Mouse (Mus musculus): ENCODE measurements at regions not wholly inside any gene's neighbourhood (a gene's known extent, or its start where the extent isn't known, plus 50 kb on each side); places are given as distances from the start of the nearest gene placed in this dataset.

DNA sequence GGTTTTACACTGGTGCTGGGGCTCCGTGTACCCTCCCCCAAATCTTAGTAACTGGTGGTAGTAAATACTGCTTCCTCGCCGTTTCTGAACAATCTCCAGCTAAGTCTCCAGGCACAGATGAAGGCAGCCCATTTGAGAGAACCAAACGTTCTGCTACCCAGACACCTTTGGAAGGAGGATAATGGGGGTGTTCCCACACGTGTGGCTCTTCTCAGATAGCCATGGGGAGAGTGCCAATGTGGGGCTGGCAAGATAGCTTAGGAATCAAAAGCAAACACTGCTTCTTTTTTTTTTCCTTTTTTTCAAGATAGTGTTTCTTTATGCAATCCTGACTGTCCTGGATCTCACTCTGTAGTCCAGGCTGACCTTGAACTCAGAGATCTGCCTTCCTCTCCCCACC lies 90.8 kb upstream of the Mrps10 start:
- no peak overlapping the region for H3K4me2 ChIP-seq (ENCODE audit: low read depth, low read length)
- 76% methylated on average over 5 of the region's 5 CpGs for WGBS
- ATAC-seq (replicated peaks; ENCODE audit: extremely low read depth, insufficient read depth, low FRiP score), result no peak
- H3K4me1 ChIP-seq (ENCODE audit: control insufficient read depth, insufficient read depth, low read length), result peaks cover 5% of the 10 kb centered on the region
- no peak overlapping the region for H3K4me3 ChIP-seq (ENCODE audit: low read length)
- no peak overlapping the region for H3K27ac ChIP-seq (ENCODE audit: low read length)
- H3K9me3 ChIP-seq (replicated peaks; ENCODE audit: control insufficient read depth, low read length), result no peaks in the 10 kb centered on the region; the same call in 1 of the 2 replicates
- H3K9ac ChIP-seq (ENCODE audit: low read length), result no peak overlapping the region
- peaks cover 6% of the 10 kb centered on the region for H3K36me3 ChIP-seq (ENCODE audit: control insufficient read depth, insufficient read depth)
- H3K27me3 ChIP-seq (ENCODE audit: control insufficient read depth, insufficient read depth, low read length), result no peaks in the 10 kb centered on the region

DNA sequence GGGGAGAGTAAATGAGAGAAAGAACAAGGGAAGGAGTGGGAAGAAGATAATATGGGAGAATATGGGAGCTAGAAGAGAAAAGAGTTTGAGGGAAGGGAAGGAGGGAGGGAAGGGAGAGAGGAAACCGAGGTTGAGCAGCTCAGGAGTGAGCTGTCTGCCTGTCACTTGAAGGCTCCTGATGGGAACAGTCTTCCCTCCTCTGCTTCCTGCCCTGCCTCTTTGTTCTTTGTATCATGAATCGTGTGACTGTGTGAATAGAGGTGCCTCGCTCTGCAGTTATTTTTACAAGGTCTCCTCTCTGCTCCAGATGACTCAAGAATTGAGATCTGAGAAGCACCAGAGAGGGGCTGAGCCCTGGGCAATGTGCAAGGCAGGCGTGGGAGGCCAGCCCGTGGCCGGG lies 92.0 kb upstream of the Mrps10 start:
- no peak overlapping the region for H3K4me2 ChIP-seq (ENCODE audit: low read depth, low read length)
- H3K27me3 ChIP-seq (ENCODE audit: control insufficient read depth, insufficient read depth, low read length), result no peaks in the 10 kb centered on the region
- WGBS, result 64% methylated on average over 6 of the region's 6 CpGs
- no peak overlapping the region for H3K27ac ChIP-seq (ENCODE audit: low read length)
- peaks cover 6% of the 10 kb centered on the region for H3K36me3 ChIP-seq (ENCODE audit: control insufficient read depth, insufficient read depth)
- H3K4me3 ChIP-seq (ENCODE audit: low read length), result no peak overlapping the region
- peaks cover 4% of the 10 kb centered on the region; the same call in 1 of the 2 replicates for H3K4me1 ChIP-seq (ENCODE audit: control insufficient read depth, insufficient read depth, low read length)
- no peak overlapping the region for H3K9ac ChIP-seq (ENCODE audit: low read length)
- no peak for ATAC-seq (replicated peaks; ENCODE audit: extremely low read depth, insufficient read depth, low FRiP score)
- no peaks in the 10 kb centered on the region; the same call in 1 of the 2 replicates for H3K9me3 ChIP-seq (replicated peaks; ENCODE audit: control insufficient read depth, low read length)

DNA sequence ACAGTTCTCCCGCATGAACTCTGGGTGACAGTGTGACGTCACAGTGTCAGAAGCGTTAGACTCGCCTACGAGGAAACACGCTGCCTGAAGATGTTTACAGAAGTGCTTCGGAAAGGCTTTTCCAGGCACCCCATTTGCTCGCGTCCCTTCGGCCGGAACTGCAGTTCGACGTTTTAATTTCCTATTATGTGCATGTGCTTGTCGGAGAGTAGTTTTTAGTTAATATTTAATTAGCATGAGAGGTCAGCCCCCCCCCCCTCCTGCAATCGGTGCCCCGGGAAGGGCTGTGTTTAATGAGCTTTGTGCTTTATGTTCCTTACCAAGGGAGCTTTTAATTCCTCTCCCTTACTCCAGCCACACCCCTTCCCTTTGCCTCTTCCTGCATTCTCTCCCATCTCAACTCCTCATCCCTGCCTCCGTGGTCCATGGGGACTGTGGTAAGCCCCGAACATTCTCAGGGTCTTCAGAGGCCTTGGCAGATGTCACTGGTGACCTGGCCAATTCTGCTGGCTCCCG lies 92.8 kb upstream of the Mrps10 start:
- H3K36me3 ChIP-seq (ENCODE audit: control insufficient read depth, insufficient read depth), result peaks cover 6% of the 10 kb centered on the region
- H3K4me2 ChIP-seq (ENCODE audit: low read depth, low read length), result no peak overlapping the region
- no peak overlapping the region for H3K4me3 ChIP-seq (ENCODE audit: low read length)
- H3K27ac ChIP-seq (ENCODE audit: low read length), result no peak overlapping the region
- peaks cover 4% of the 10 kb centered on the region; the same call in 1 of the 2 replicates for H3K4me1 ChIP-seq (ENCODE audit: control insufficient read depth, insufficient read depth, low read length)
- 72% methylated on average over 19 of the region's 19 CpGs for WGBS
- ATAC-seq (replicated peaks; ENCODE audit: extremely low read depth, insufficient read depth, low FRiP score), result no peak; the same call in 1 of the 2 replicates
- H3K9me3 ChIP-seq (replicated peaks; ENCODE audit: control insufficient read depth, low read length), result no peaks in the 10 kb centered on the region; the same call in 1 of the 2 replicates
- H3K9ac ChIP-seq (ENCODE audit: low read length), result no peak overlapping the region
- H3K27me3 ChIP-seq (ENCODE audit: control insufficient read depth, insufficient read depth, low read length), result no peaks in the 10 kb centered on the region

DNA sequence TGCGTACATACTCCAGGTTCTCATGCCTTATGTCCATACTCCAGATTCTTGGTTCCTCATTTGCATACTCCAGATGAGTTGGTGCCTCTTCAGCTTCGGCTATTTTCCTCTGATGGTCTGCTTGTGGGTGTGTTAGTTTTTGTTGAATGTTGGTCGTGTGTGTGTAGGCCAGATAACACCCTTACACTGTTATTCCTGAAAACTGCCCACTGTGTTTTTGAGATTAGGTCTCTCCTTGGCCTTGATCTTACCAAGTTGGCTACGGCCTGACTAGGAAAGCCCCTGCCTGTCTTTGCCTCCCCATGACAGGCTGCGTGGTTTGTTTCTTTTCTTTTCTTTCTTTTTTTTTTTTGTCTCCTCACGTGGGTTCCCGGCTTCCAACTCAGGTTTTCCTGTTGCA lies 95.4 kb upstream of the Mrps10 start:
- no peak for ATAC-seq (replicated peaks; ENCODE audit: extremely low read depth, insufficient read depth, low FRiP score)
- 76% methylated on average over 7 of the region's 7 CpGs for WGBS

DNA sequence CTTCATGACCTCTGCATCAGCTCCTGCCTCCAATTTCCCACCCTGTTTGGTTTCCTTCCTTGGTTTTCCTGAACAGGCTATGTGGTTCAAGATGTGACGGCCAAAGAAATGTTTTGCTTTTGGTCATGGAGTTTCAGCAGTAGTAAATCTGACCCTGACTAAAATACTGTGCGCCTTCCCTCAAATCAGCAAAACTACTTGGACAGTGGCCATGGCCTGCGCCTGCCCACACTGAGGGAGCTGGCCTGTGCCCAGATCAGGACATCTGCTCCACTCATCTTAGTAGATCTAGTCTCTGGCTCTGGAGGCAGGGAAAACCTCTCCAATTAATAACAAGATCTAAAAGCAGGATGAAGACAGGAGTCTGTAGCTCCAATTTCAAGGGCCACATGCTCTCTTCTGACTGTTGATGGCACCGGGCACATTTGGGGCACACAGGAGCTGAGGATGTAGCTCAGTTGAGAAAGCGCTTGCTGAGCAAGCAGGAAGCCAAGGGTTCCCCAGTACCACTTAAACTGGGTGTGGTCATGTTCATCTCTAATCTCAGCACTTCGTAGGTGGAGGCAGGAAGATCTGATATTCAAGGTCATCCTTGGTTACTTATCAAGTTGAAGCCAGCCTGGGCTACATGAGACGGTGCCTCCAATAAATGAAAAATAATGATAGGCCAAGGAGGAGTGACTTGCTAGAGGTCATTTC lies 96.6 kb upstream of the Mrps10 start:
- no peak overlapping the region for H3K27ac ChIP-seq (ENCODE audit: low read length)
- no peak overlapping the region for H3K4me3 ChIP-seq (ENCODE audit: low read length)
- H3K9me3 ChIP-seq (replicated peaks; ENCODE audit: control insufficient read depth, low read length), result no peaks in the 10 kb centered on the region
- no peaks in the 10 kb centered on the region for H3K27me3 ChIP-seq (ENCODE audit: control insufficient read depth, insufficient read depth, low read length)
- no peak overlapping the region for H3K9ac ChIP-seq (ENCODE audit: low read length)
- peaks cover 6% of the 10 kb centered on the region for H3K36me3 ChIP-seq (ENCODE audit: control insufficient read depth, insufficient read depth)
- WGBS, result 69% methylated on average over 7 of the region's 7 CpGs
- no peak overlapping the region for H3K4me2 ChIP-seq (ENCODE audit: low read depth, low read length)
- peaks cover 4% of the 10 kb centered on the region; the same call in 1 of the 2 replicates for H3K4me1 ChIP-seq (ENCODE audit: control insufficient read depth, insufficient read depth, low read length)
- ATAC-seq (replicated peaks; ENCODE audit: extremely low read depth, insufficient read depth, low FRiP score), result no peak

More for the DNA sequence above, 95.4 kb upstream of the Mrps10 start:
- Histone ChIP-seq H3K27ac (ENCODE audit: low read length) (no peak overlapping the region), H3K27me3 (ENCODE audit: control insufficient read depth, insufficient read depth, low read length) (no peaks in the 10 kb centered on the region), H3K9me3 (replicated peaks; ENCODE audit: control insufficient read depth, low read length) (no peaks in the 10 kb centered on the region; the same call in 1 of the 2 replicates), H3K36me3 (ENCODE audit: control insufficient read depth, insufficient read depth) (peaks cover 6% of the 10 kb centered on the region), H3K4me1 (ENCODE audit: control insufficient read depth, insufficient read depth, low read length) (peaks cover 4% of the 10 kb centered on the region; the same call in 1 of the 2 replicates), H3K4me2 (ENCODE audit: low read depth, low read length) (no peak overlapping the region), H3K9ac (ENCODE audit: low read length) (no peak overlapping the region), H3K4me3 (ENCODE audit: low read length) (no peak overlapping the region)

DNA sequence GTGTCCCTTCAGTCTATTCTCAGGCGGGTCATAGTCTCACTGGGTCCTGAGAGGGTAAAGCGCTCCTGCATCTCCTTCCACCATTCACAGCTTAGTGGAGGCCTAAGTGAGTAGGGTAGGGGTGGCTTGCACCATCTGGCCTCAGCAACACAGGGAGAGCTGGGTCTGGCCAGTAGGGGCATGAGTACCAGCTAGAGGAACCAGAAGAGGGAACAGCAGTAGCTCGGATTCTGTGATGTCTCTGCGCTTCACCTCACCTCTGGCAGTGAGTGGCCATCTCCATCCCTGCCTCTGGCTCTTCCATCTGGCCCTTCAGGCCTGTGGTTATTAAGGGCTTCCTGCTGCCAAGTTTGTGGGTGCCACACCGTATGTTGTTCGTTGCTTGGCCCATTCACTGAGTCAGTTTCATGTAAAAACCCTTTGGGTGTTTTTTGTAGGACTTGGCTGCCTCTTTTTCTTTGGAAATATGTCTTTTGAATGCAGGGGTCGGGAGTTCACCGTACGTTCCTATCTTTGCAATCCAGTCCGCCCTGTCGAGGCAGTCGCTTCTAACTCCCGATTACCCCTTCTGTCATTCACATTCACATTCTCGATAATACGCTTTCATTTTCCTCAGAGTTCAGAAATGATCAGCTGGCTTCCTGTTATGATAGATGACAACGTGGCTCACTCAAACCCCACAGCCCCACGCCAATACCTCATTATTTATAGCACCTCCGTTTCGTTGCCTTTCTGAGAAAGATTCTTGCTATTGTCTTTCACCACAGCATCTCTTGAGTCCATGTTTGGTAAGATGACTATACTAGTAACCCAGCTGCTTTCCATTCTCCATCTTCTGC lies 99.4 kb upstream of the Mrps10 start:
- Histone ChIP-seq H3K9me3 (replicated peaks; ENCODE audit: control insufficient read depth, low read length) (no peaks in the 10 kb centered on the region), H3K9ac (ENCODE audit: low read length) (no peak overlapping the region), H3K4me2 (ENCODE audit: low read depth, low read length) (no peak overlapping the region), H3K4me3 (ENCODE audit: low read length) (no peak overlapping the region), H3K27ac (ENCODE audit: low read length) (no peak overlapping the region), H3K4me1 (ENCODE audit: control insufficient read depth, insufficient read depth, low read length) (no peaks in the 10 kb centered on the region), H3K36me3 (ENCODE audit: control insufficient read depth, insufficient read depth) (peaks cover 5% of the 10 kb centered on the region; the same call in 1 of the 2 replicates), H3K27me3 (ENCODE audit: control insufficient read depth, insufficient read depth, low read length) (no peaks in the 10 kb centered on the region)
- WGBS, result 82% methylated on average over 19 of the region's 19 CpGs
- ATAC-seq (replicated peaks; ENCODE audit: extremely low read depth, insufficient read depth, low FRiP score), result no peak

DNA sequence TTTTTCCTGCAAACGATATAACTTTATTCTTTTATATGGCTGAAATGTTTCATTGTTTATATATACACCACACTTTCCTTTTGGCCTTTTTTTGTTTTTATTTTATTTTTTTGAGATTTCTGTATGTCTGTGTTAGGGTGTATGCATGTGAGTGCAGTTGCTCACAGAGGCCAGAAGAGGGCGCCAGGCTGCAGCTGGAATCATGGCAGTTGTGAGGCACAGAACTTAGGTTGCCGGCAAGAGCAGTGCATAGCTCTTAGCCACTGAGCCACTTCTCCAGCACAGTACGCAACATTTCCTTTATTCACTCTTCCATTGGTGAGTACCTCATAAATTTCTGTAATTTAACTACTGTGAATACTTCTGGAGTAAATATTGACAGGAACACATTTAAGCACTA lies 100.8 kb upstream of the Mrps10 start:
- H3K27me3 ChIP-seq (ENCODE audit: control insufficient read depth, insufficient read depth, low read length), result no peaks in the 10 kb centered on the region
- H3K4me2 ChIP-seq (ENCODE audit: low read depth, low read length), result no peak overlapping the region
- no peaks in the 10 kb centered on the region for H3K9me3 ChIP-seq (replicated peaks; ENCODE audit: control insufficient read depth, low read length)
- peaks cover 5% of the 10 kb centered on the region; the same call in 1 of the 2 replicates for H3K36me3 ChIP-seq (ENCODE audit: control insufficient read depth, insufficient read depth)
- H3K4me3 ChIP-seq (ENCODE audit: low read length), result no peak overlapping the region
- H3K4me1 ChIP-seq (ENCODE audit: control insufficient read depth, insufficient read depth, low read length), result no peaks in the 10 kb centered on the region
- no peak for ATAC-seq (replicated peaks; ENCODE audit: extremely low read depth, insufficient read depth, low FRiP score)
- no peak overlapping the region for H3K27ac ChIP-seq (ENCODE audit: low read length)
- no peak overlapping the region for H3K9ac ChIP-seq (ENCODE audit: low read length)
- WGBS, result 84% methylated on average over 4 of the region's 4 CpGs

DNA sequence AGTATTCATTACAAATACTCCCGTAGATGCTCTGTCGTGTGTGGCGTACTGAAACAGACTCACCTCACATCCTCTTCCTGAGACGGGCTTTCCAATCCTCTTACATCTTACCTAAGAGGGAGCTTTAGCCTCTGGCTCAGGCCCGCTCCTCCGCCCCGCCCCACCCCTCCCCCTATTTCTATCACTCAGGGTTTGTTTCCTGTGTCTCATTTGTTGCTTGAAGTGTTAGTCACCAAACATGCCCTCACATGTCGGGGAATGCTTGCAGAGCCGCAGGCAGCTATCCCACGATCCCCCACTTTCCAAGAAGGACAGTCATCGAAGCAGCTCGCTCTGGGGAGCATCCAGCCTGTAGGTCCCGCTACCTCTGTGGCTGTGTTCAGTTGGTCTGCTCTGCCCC lies 101.6 kb upstream of the Mrps10 start:
- no peaks in the 10 kb centered on the region for H3K27me3 ChIP-seq (ENCODE audit: control insufficient read depth, insufficient read depth, low read length)
- no peaks in the 10 kb centered on the region for H3K4me1 ChIP-seq (ENCODE audit: control insufficient read depth, insufficient read depth, low read length)
- no peak overlapping the region for H3K4me2 ChIP-seq (ENCODE audit: low read depth, low read length)
- 96% methylated on average over 13 of the region's 13 CpGs for WGBS
- H3K4me3 ChIP-seq (ENCODE audit: low read length), result no peak overlapping the region
- no peak for ATAC-seq (replicated peaks; ENCODE audit: extremely low read depth, insufficient read depth, low FRiP score)
- H3K36me3 ChIP-seq (ENCODE audit: control insufficient read depth, insufficient read depth), result peaks cover 5% of the 10 kb centered on the region; the same call in 1 of the 2 replicates
- no peak overlapping the region for H3K27ac ChIP-seq (ENCODE audit: low read length)
- H3K9me3 ChIP-seq (replicated peaks; ENCODE audit: control insufficient read depth, low read length), result no peaks in the 10 kb centered on the region
- no peak overlapping the region for H3K9ac ChIP-seq (ENCODE audit: low read length)

DNA sequence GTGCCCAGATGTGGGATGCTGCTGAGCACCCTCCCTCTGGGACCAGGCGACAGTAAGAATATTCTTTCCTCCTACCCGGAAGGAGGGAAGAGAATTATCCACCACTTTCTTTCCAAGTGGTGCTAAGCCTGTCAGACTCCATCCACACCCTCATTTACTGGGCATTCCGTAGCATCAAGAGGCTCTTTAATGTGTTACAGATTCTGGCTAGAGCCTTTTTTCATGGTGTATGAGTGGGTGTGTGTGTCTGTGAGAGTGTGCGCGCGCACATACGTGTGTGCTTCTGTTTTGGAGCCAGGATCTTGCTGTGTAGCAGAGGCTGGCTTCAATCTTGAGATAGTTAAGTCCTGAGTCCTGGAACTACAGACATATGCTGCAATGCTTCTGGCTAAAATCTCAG lies 102.4 kb upstream of the Mrps10 start:
- no peak overlapping the region for H3K4me2 ChIP-seq (ENCODE audit: low read depth, low read length)
- no peak for ATAC-seq (replicated peaks; ENCODE audit: extremely low read depth, insufficient read depth, low FRiP score)
- H3K27ac ChIP-seq (ENCODE audit: low read length), result no peak overlapping the region
- H3K4me1 ChIP-seq (ENCODE audit: control insufficient read depth, insufficient read depth, low read length), result no peaks in the 10 kb centered on the region
- 93% methylated on average over 7 of the region's 7 CpGs for WGBS
- H3K4me3 ChIP-seq (ENCODE audit: low read length), result no peak overlapping the region
- no peaks in the 10 kb centered on the region for H3K27me3 ChIP-seq (ENCODE audit: control insufficient read depth, insufficient read depth, low read length)
- H3K9ac ChIP-seq (ENCODE audit: low read length), result no peak overlapping the region
- H3K9me3 ChIP-seq (replicated peaks; ENCODE audit: control insufficient read depth, low read length), result no peaks in the 10 kb centered on the region
- H3K36me3 ChIP-seq (ENCODE audit: control insufficient read depth, insufficient read depth), result peaks cover 5% of the 10 kb centered on the region; the same call in 1 of the 2 replicates
